17 mouse cellular contexts compared by ENCODE assay signal in the genomic region with DNA sequence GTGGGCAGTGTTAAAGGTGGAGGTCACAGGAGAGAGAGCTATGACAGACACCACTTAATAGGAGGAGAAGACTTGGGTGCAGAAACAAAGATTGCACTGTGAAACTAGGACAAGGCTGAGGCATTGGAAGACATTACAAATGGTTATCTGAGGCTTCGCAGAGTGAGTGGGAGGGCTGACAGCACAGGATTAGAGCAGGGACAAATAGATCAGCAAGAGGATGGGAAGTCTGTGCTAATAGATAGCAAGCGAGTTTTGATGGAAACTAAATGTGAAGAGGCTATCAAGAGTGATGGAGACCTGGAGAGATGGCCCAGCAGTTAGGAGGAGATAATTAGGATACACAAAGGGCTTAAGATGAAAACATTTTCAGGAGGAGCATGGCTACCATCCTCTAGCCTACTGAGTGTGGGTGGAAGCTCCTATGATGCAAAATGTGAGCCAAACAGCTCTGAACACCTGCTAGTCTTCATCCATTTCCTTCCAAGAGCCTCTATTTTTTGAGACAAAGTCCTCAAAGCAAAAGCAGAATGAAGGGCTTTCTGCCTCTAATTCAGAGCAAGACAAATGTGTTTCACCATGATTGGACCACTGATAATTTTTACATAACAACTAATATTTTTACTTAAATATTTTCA. TPM values are rescaled to one million over a fixed set of nuclear protein-coding genes. Genes with fewer than 3 reads are reported as not detected.
A peak's percentile ranks its signal among the peaks of the same experiment; 100 is the strongest.
DNase-seq lines count a peak whose midpoint lies in the region; ATAC-seq lines count a peak whose summit lies in the region.
"Had no signal": no experiment of that assay in that cellular context is flagged by ENCODE, and none has a peak within 500 bp of the region (broad histone marks: within the 10 kb centered on the region; RNA-seq: fewer than 3 reads in every experiment).

No protein-coding gene starts in this region.

- peak overlapping the region; percentile 70 for H3K27ac ChIP-seq in liver, embryonic 13.5 days
- H3K27ac ChIP-seq: embryonic facial prominence, embryonic 15.5 days; hindbrain, embryonic 13.5 days; neural tube, embryonic 13.5 days had no signal

- 0 out of 2 replicates have a peak overlapping the region, but pooled peaks have one; percentile 2 for H3K4me2 ChIP-seq in liver, embryonic 13.5 days
- H3K4me2 ChIP-seq: embryonic facial prominence, embryonic 15.5 days; hindbrain, embryonic 13.5 days; neural tube, embryonic 13.5 days had no signal

- H3K4me3 ChIP-seq in liver, embryonic 13.5 days (replicated peaks) = no peak overlapping the region
- H3K4me3 ChIP-seq: embryonic facial prominence, embryonic 15.5 days; hindbrain, embryonic 13.5 days; neural tube, embryonic 13.5 days had no signal

- peaks cover 18% of the 10 kb centered on the region for H3K4me1 ChIP-seq in liver, embryonic 13.5 days (replicated peaks)
- H3K4me1 ChIP-seq: embryonic facial prominence, embryonic 15.5 days; hindbrain, embryonic 13.5 days; neural tube, embryonic 13.5 days had no signal

- H3K36me3 ChIP-seq in liver, embryonic 13.5 days = no peaks in the 10 kb centered on the region
- H3K36me3 ChIP-seq: embryonic facial prominence, embryonic 15.5 days; hindbrain, embryonic 13.5 days; neural tube, embryonic 13.5 days had no signal

- 17% methylated on average over 2 of the region's 2 CpGs for WGBS in liver, embryonic 13.5 days (ENCODE audit: insufficient replicate concordance)

- no peak overlapping the region for H3K9ac ChIP-seq in liver, embryonic 13.5 days
- H3K9ac ChIP-seq: embryonic facial prominence, embryonic 15.5 days; hindbrain, embryonic 13.5 days; neural tube, embryonic 13.5 days had no signal

- H3K27me3 ChIP-seq in liver, embryonic 13.5 days = no peaks in the 10 kb centered on the region
- H3K27me3 ChIP-seq: embryonic facial prominence, embryonic 15.5 days had no signal

- H3K9me3 ChIP-seq in liver, embryonic 13.5 days (replicated peaks) = no peaks in the 10 kb centered on the region
- H3K9me3 ChIP-seq: embryonic facial prominence, embryonic 15.5 days; hindbrain, embryonic 13.5 days; neural tube, embryonic 13.5 days had no signal

- ATAC-seq in liver, embryonic 13.5 days (ENCODE audit: low read depth) = peak; percentile 97
- ATAC-seq: forebrain, embryonic 14.5 days; intestine, embryonic 16.5 days had no signal

- DNase-seq in right cerebral cortex, adult 18-20 months = peak; percentile 11
- no peak for DNase-seq in right cerebral cortex, postnatal 25 days
- DNase-seq in c-Kit-positive CD71-positive TER-119-positive erythroid progenitor cells, embryonic 14.5 days (ENCODE audit: low spot score) = peak; percentile 62
- DNase-seq in liver, embryonic 13.5 days = peak; percentile 58
- peak; percentile 5 for DNase-seq in retina, postnatal 1 day
- DNase-seq in ovary, postnatal 36 days (ENCODE audit: low spot score) = no peak
- DNase-seq in embryo, embryonic 10 days (ENCODE audit: low spot score) = no peak
- DNase-seq: adrenal gland, adult 2 months; kidney, postnatal 14 days; lung, adult 2 months; thymus, adult 18-20 months had no signal

RNA-seq across cellular contexts. Expression of gene Gja6, which starts 1.7 kb away (rescaled TPM):
- polyA plus RNA-seq in liver, embryonic 13.5 days (2015; fragmentation: Nextera tagmentation; extraction: Ambion mirVana) = 0.89 and 1.2 TPM in 2 replicates
- polyA plus RNA-seq: adrenal gland, adult 2 months; heart, embryonic 16.5 days had no signal

Comparison
In these comparisons a context has a peak if more than half of its experiments do, and no peak if none do; other contexts are left out.
1. DNase-seq: peak in right cerebral cortex, adult 18-20 months (single experiment), c-Kit-positive CD71-positive TER-119-positive erythroid progenitor cells, embryonic 14.5 days (single experiment), liver, embryonic 13.5 days (single experiment) and retina, postnatal 1 day (single experiment); none in right cerebral cortex, postnatal 25 days (single experiment), ovary, postnatal 36 days (single experiment) and embryo, embryonic 10 days (single experiment).